Mouse (Mus musculus) bone marrow macrophage, adult 2 months (primary cell): ENCODE data around the gene Ttc7b.

Source experiments
- CTCF ChIP-seq: IDR thresholded peaks from 2 replicates; pipeline ENCODE4 v1.5.1; 2012; ENCODE audit warnings: low read depth, mild to moderate bottlenecking, low read length, moderate library complexity
- POLR2A ChIP-seq: IDR thresholded peaks from 2 replicates; pipeline ENCODE4 v1.6.1; 2012; ENCODE audit warnings: mild to moderate bottlenecking, low read depth, low read length, borderline replicate concordance

DNA sequence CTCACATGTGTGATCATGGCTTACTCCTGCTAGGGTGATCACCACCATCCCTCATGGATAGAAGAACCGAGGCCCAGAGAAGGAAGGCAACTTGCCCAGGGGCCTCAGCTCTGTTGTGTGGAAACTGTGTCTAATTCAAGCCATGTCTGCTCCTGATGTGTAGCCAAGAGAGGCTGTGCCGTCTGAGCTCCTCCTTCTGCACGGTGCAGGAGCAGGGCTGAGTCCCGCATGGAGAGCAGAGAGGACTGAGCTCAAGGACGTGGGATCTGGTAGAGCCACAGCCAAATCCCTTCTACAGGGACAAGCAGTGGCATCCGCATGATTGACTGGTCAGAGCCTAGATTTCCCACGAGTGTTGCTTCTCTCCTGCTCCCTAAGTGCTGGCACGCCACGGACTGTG is 204.5 kb downstream of the Ttc7b start:
- no peak for TF ChIP-seq CTCF
- TF ChIP-seq POLR2A: no peak
